Mouse (Mus musculus) heart, embryonic 16.5 days (tissue): ENCODE measurements around the gene Cdca5. TPM values are rescaled to one million over a fixed set of nuclear protein-coding genes. Genes with fewer than 3 reads are reported as not detected.

Experiments
- ATAC-seq: fragments of 200-750 bp; cut with Nextera tagmentation; replicated peaks from 2 replicates; pipeline ENCODE4 v1.8.0; 2017; ENCODE audit warnings: moderate number of reproducible peaks; ENCODE audit not compliant: insufficient read depth, low FRiP score; ENCODE audit errors: extremely low read depth
- H3K27ac ChIP-seq: fragments of 300-500 bp; sonication (generic); 2 replicates; pipeline ENCODE4 v1.5.1; 2014; ENCODE audit warnings: mild to moderate bottlenecking, low read length, control low read depth, moderate library complexity
- H3K27me3 ChIP-seq: fragments of 300-500 bp; sonication (generic); 2 replicates; pipeline ENCODE4 v1.6.1; 2014; ENCODE audit warnings: low read length, mixed read lengths; ENCODE audit not compliant: control insufficient read depth, insufficient read depth
- H3K36me3 ChIP-seq: fragments of 300-500 bp; sonication (generic); 2 replicates; pipeline ENCODE4 v1.6.1; 2014; ENCODE audit not compliant: control insufficient read depth, insufficient read depth
- H3K4me1 ChIP-seq: fragments of 300-500 bp; sonication (generic); 2 replicates; pipeline ENCODE4 v1.6.1; 2014; ENCODE audit warnings: low read length, mixed read lengths; ENCODE audit not compliant: control insufficient read depth, insufficient read depth
- H3K4me2 ChIP-seq: fragments of 300-500 bp; sonication (generic); 2 replicates; pipeline ENCODE4 v1.6.1; 2014; ENCODE audit warnings: low read depth, mild to moderate bottlenecking, control low read depth, low read length
- H3K4me3 ChIP-seq: fragments of 300-500 bp; sonication (generic); 2 replicates; pipeline ENCODE4 v1.5.1; 2014; ENCODE audit warnings: mild to moderate bottlenecking, control low read depth, low read length
- H3K9ac ChIP-seq: fragments of 300-500 bp; sonication (generic); 2 replicates; pipeline ENCODE4 v1.6.1; 2014; ENCODE audit warnings: low read length, control low read depth
- H3K9me3 ChIP-seq: fragments of 300-500 bp; sonication (generic); replicated peaks from 2 replicates; pipeline ENCODE4 v1.6.1; 2016; ENCODE audit warnings: low read length; ENCODE audit not compliant: control insufficient read depth
- WGBS: fragments of 180-500 bp; shearing (Covaris S2); extraction: QIAGEN DNeasy Blood & Tissue Kit; methylation state at CpG from one replicate; pipeline ENCODE4 v1.1.7; 2014; 5-methylcytosine and 5-hydroxymethylcytosine counted together
- polyA plus RNA-seq: library from polyadenylated mRNA; unstranded; fragments of >200 nt; fragmentation: Nextera tagmentation; extraction: Ambion mirVana; gene quantifications from 2 replicates; pipeline ENCODE4 v1.2.1, GENCODE M21; 2015

The Cdca5 gene
- polyA plus RNA-seq, 1 experiment from 2014 or later, result 28.1 TPM

GRCm38 (mm10) chr19:6082156-6082555 lies 2.6 kb upstream of the Cdca5 start, which contains the start of gene Gm28374:
Gene Gm28374, minus strand, starts transcription at chr19:6082256.
- Histone ChIP-seq H3K9ac (no peak within 1 kb of the TSS), H3K4me2 (no peak within 1 kb of the TSS), H3K4me3 (no peak within 1 kb of the TSS), H3K27me3 (no peaks in the 10 kb centered on the region), H3K27ac (no peak within 1 kb of the TSS), H3K9me3 (no peaks in the 10 kb centered on the region), H3K4me1 (peaks cover 14% of the 10 kb centered on the region), H3K36me3 (peaks cover 13% of the 10 kb centered on the region)
- ATAC-seq, result no peak
- WGBS, result 84% methylated on average over 9 of the region's 9 CpGs

GRCm38 (mm10) chr19:6085417-6085879 lies 665 bp downstream of the Cdca5 start:
- H3K4me2 ChIP-seq, result peak overlapping the region; percentile 91
- peaks cover 14% of the 10 kb centered on the region for H3K4me1 ChIP-seq
- H3K9ac ChIP-seq, result peak overlapping the region; percentile 78
- H3K36me3 ChIP-seq, result peaks cover 17% of the 10 kb centered on the region
- 0% methylated on average over 17 of the region's 17 CpGs for WGBS
- no peaks in the 10 kb centered on the region for H3K9me3 ChIP-seq
- peak; percentile 57 for ATAC-seq
- peak overlapping the region; percentile 52 for H3K27ac ChIP-seq
- H3K4me3 ChIP-seq, result peak overlapping the region; percentile 85
- H3K27me3 ChIP-seq, result no peaks in the 10 kb centered on the region

GRCm38 (mm10) chr19:6088841-6089240 lies 4.1 kb downstream of the Cdca5 start:
- no peaks in the 10 kb centered on the region for H3K9me3 ChIP-seq
- no peak for ATAC-seq
- H3K4me2 ChIP-seq, result no peak overlapping the region
- peaks cover 11% of the 10 kb centered on the region for H3K4me1 ChIP-seq
- peaks cover 14% of the 10 kb centered on the region for H3K36me3 ChIP-seq
- no peak overlapping the region for H3K9ac ChIP-seq
- H3K27me3 ChIP-seq, result no peaks in the 10 kb centered on the region
- no peak overlapping the region for H3K27ac ChIP-seq
- no peak overlapping the region for H3K4me3 ChIP-seq
- WGBS, result 93% methylated on average over 13 of the region's 13 CpGs

GRCm38 (mm10) chr19:6094119-6094518 lies 9.3 kb downstream of the Cdca5 start, which contains the start of gene AC131692.1:
Gene AC131692.1, plus strand, starts transcription at chr19:6094419.
- Histone ChIP-seq H3K36me3 (peaks cover 10% of the 10 kb centered on the region), H3K4me2 (no peak within 1 kb of the TSS), H3K9me3 (no peaks in the 10 kb centered on the region), H3K9ac (no peak within 1 kb of the TSS), H3K4me3 (no peak within 1 kb of the TSS), H3K27ac (no peak within 1 kb of the TSS), H3K27me3 (no peaks in the 10 kb centered on the region), H3K4me1 (no peaks in the 10 kb centered on the region)
- ATAC-seq, result no peak
- WGBS, result 86% methylated on average over 7 of the region's 7 CpGs

- Histone ChIP-seq H3K36me3 (no peaks in the 10 kb centered on the region), H3K4me3 (no peak overlapping the region), H3K27ac (no peak overlapping the region), H3K4me2 (no peak overlapping the region), H3K9me3 (no peaks in the 10 kb centered on the region), H3K9ac (no peak overlapping the region), H3K4me1 (no peaks in the 10 kb centered on the region), H3K27me3 (no peaks in the 10 kb centered on the region)
- no peak for ATAC-seq
- 78% methylated on average over 3 of the region's 3 CpGs for WGBS
Measured at GRCm38 (mm10) chr19:6097847-6098246, 13.1 kb downstream of the Cdca5 start.

GRCm38 (mm10) chr19:6101186-6101585 lies 16.4 kb downstream of the Cdca5 start:
- WGBS, result 76% methylated on average over 6 of the region's 6 CpGs
- Histone ChIP-seq H3K27ac (no peak overlapping the region), H3K27me3 (no peaks in the 10 kb centered on the region), H3K4me2 (no peak overlapping the region), H3K9ac (no peak overlapping the region), H3K36me3 (no peaks in the 10 kb centered on the region), H3K9me3 (no peaks in the 10 kb centered on the region), H3K4me1 (no peaks in the 10 kb centered on the region), H3K4me3 (no peak overlapping the region)
- no peak for ATAC-seq

- 67% methylated on average over 6 of the region's 6 CpGs for WGBS
- no peak overlapping the region for H3K4me2 ChIP-seq
- H3K27me3 ChIP-seq, result no peaks in the 10 kb centered on the region
- no peak overlapping the region for H3K9ac ChIP-seq
- no peak overlapping the region for H3K27ac ChIP-seq
- H3K9me3 ChIP-seq, result no peaks in the 10 kb centered on the region
- no peak overlapping the region for H3K4me3 ChIP-seq
- no peaks in the 10 kb centered on the region for H3K4me1 ChIP-seq
- no peak for ATAC-seq
- no peaks in the 10 kb centered on the region for H3K36me3 ChIP-seq
Measured at GRCm38 (mm10) chr19:6102169-6102853, 17.5 kb downstream of the Cdca5 start.

- 64% methylated on average over 4 of the region's 4 CpGs for WGBS
- Histone ChIP-seq H3K27ac (no peak overlapping the region), H3K4me3 (no peak overlapping the region), H3K9me3 (no peaks in the 10 kb centered on the region), H3K4me2 (no peak overlapping the region), H3K27me3 (no peaks in the 10 kb centered on the region), H3K9ac (no peak overlapping the region), H3K36me3 (no peaks in the 10 kb centered on the region), H3K4me1 (no peaks in the 10 kb centered on the region)
- ATAC-seq, result no peak
Measured at GRCm38 (mm10) chr19:6104476-6104875, 19.7 kb downstream of the Cdca5 start.

- H3K27me3 ChIP-seq, result no peaks in the 10 kb centered on the region
- no peaks in the 10 kb centered on the region for H3K4me1 ChIP-seq
- H3K4me3 ChIP-seq, result no peak within 1 kb of the TSS
- no peak within 1 kb of the TSS for H3K9ac ChIP-seq
- no peak within 1 kb of the TSS for H3K27ac ChIP-seq
- no peaks in the 10 kb centered on the region for H3K9me3 ChIP-seq
- WGBS, result 80% methylated on average over 7 of the region's 7 CpGs
- H3K36me3 ChIP-seq, result no peaks in the 10 kb centered on the region
- ATAC-seq, result no peak
- H3K4me2 ChIP-seq, result no peak within 1 kb of the TSS
Measured at GRCm38 (mm10) chr19:6105586-6105985, 20.8 kb downstream of the Cdca5 start, which contains the start of gene Naaladl1. Gene Naaladl1, plus strand, starts transcription at chr19:6105782.
